ENCODE assay signal across 8 mouse cellular contexts in the genomic region with DNA sequence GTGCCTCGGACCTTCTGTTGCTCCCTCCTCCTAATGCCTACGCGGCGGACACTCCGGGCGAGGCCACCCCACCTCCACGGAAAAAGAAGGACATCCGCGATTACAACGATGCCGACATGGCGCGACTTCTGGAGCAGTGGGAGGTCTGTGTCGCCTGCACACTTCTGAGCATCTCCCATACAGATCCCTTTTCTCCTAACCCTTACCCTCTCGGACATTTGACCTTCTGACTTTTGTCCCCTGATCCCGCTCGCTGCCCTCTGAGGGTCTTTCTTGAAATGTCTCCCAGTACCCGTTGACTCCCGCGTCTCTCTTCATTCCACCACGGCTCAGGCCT. TPM values are rescaled to one million over a fixed set of nuclear protein-coding genes. Genes with fewer than 3 reads are reported as not detected.
DNase-seq lines count a peak whose midpoint lies in the region; ATAC-seq and TF ChIP-seq lines count a peak whose summit lies in the region.

No protein-coding gene starts in this region.

- peak overlapping the region; percentile 83 for H3ac ChIP-seq in C2C12 (ENCODE audit: control insufficient read depth, insufficient read length, low read depth)

- peaks cover 20% of the 10 kb centered on the region for H3K4me1 ChIP-seq in forebrain, embryonic 14.5 days (ENCODE audit: control insufficient read depth, insufficient read depth, low read length)
- peaks cover 83% of the 10 kb centered on the region for H3K4me1 ChIP-seq in liver, embryonic 15.5 days (replicated peaks)

- peak overlapping the region; percentile 67 for H3K9ac ChIP-seq in forebrain, embryonic 14.5 days (ENCODE audit: low read length)
- peak overlapping the region; percentile 78 for H3K9ac ChIP-seq in liver, embryonic 15.5 days

- no peaks in the 10 kb centered on the region for H3K9me3 ChIP-seq in forebrain, embryonic 14.5 days (replicated peaks; ENCODE audit: control insufficient read depth, low read length)
- H3K9me3 ChIP-seq in liver, embryonic 15.5 days (replicated peaks), result no peaks in the 10 kb centered on the region

- H3K4me2 ChIP-seq in forebrain, embryonic 14.5 days (ENCODE audit: low read length), result peak overlapping the region; percentile 87
- peak overlapping the region; percentile 77 for H3K4me2 ChIP-seq in liver, embryonic 15.5 days

- peak; percentile 44 for DNase-seq in embryo, embryonic 10 days (ENCODE audit: low spot score)
- DNase-seq in embryo, embryonic 10.5 days (ENCODE audit: low spot score), result no peak
- DNase-seq in forebrain, embryonic 14.5 days (ENCODE audit: low spot score), result no peak
- DNase-seq in yolk sac, embryonic 10.5 days (ENCODE audit: low spot score), result no peak
- DNase-seq in urinary bladder, postnatal 25 days (ENCODE audit: low spot score), result no peak
- no peak for DNase-seq in spleen, postnatal 36 days (ENCODE audit: low spot score in 2 of 2)

- under 1% methylated on average over 16 of the region's 21 CpGs for whole genome bisulfite sequencing in forebrain, embryonic 14.5 days
- 0% methylated on average over 21 of the region's 21 CpGs for WGBS in liver, embryonic 15.5 days (ENCODE audit: insufficient replicate concordance)

- H3K36me3 ChIP-seq in C2C12 (ENCODE audit: control insufficient read depth, insufficient read depth), result peaks cover 24% of the 10 kb centered on the region
- H3K36me3 ChIP-seq in forebrain, embryonic 14.5 days (ENCODE audit: control insufficient read depth, insufficient read depth, low read length), result peaks cover 24% of the 10 kb centered on the region
- H3K36me3 ChIP-seq in liver, embryonic 15.5 days (replicated peaks), result peaks cover 24% of the 10 kb centered on the region

- peak; percentile 22 for ATAC-seq in forebrain, embryonic 14.5 days
- no peak for ATAC-seq in liver, embryonic 15.5 days (ENCODE audit: insufficient read depth)

- H3K27ac ChIP-seq in forebrain, embryonic 14.5 days (ENCODE audit: low read depth, low read length), result peak overlapping the region; percentile 83
- H3K27ac ChIP-seq in liver, embryonic 15.5 days (replicated peaks), result peak overlapping the region; percentile 90

- peaks cover 37% of the 10 kb centered on the region for H3K79me2 ChIP-seq in C2C12 (ENCODE audit: control insufficient read depth, insufficient read depth)

- H3K4me3 ChIP-seq in C2C12 (ENCODE audit: insufficient read depth, poor library complexity, severe bottlenecking), result peak overlapping the region; percentile 79
- H3K4me3 ChIP-seq in forebrain, embryonic 14.5 days (ENCODE audit: low read depth, low read length), result peak overlapping the region; percentile 64
- H3K4me3 ChIP-seq in liver, embryonic 15.5 days (replicated peaks), result peak overlapping the region; percentile 75

- no peaks in the 10 kb centered on the region for H3K27me3 ChIP-seq in C2C12 (ENCODE audit: control insufficient read depth, insufficient read depth, insufficient read length)
- H3K27me3 ChIP-seq in forebrain, embryonic 14.5 days (replicated peaks; ENCODE audit: control insufficient read depth, insufficient read depth, low read length), result no peaks in the 10 kb centered on the region
- H3K27me3 ChIP-seq in liver, embryonic 15.5 days, result no peaks in the 10 kb centered on the region

- peaks cover 29% of the 10 kb centered on the region for H3K79me3 ChIP-seq in C2C12 (ENCODE audit: low read depth)

- no peak for TF ChIP-seq CTCF in C2C12 (IDR thresholded peaks at IDR 0.05; ENCODE audit: control insufficient read depth, insufficient read depth, insufficient read length)

TF ChIP-seq in C2C12, 6 proteins besides CTCF, POLR2A, EP300 and RAD21:
- no peak for TF ChIP-seq MYOD1 (IDR thresholded peaks at IDR 0.05; ENCODE audit: control insufficient read depth, insufficient read length, low read depth)
- no peak for TF ChIP-seq MAX (IDR thresholded peaks at IDR 0.05)
- TF ChIP-seq FOSL1 (IDR thresholded peaks at IDR 0.05; ENCODE audit: insufficient read depth, low read length, poor library complexity, severe bottlenecking), result no peak
- TF ChIP-seq CEBPB (IDR thresholded peaks at IDR 0.05; ENCODE audit: low read depth), result no peak
- TF ChIP-seq USF1 (IDR thresholded peaks at IDR 0.05; ENCODE audit: low read depth), result no peak
- TF ChIP-seq MYOG (IDR thresholded peaks at IDR 0.05; ENCODE audit: control insufficient read depth, extremely low read depth, insufficient read length), result no peak

RNA-seq across cellular contexts. Expression of gene Mesd, which starts 8.0 kb away (rescaled TPM):
- polyA plus RNA-seq in C2C12 (2012; fragmentation: generic; extraction: Trizol), result 74.5 TPM
- polyA plus RNA-seq in forebrain, embryonic 14.5 days (2014; fragmentation: Nextera tagmentation; extraction: Ambion mirVana), result 56.2 and 62.8 TPM in 2 replicates
- polyA plus RNA-seq in liver, embryonic 15.5 days (2015; fragmentation: Nextera tagmentation; extraction: Ambion mirVana), result 41.7 and 46.9 TPM in 2 replicates

RNA-seq across cellular contexts. Expression of gene Tlnrd1, which starts 8.2 kb away (rescaled TPM):
- polyA plus RNA-seq in C2C12 (2012; fragmentation: generic; extraction: Trizol), result 31.5 TPM
- 7.3 and 7.6 TPM in 2 replicates for polyA plus RNA-seq in forebrain, embryonic 14.5 days (2014; fragmentation: Nextera tagmentation; extraction: Ambion mirVana)
- 11.1 and 13.4 TPM in 2 replicates for polyA plus RNA-seq in liver, embryonic 15.5 days (2015; fragmentation: Nextera tagmentation; extraction: Ambion mirVana)
